Mouse (Mus musculus) testis, adult 2 months (tissue): ENCODE data around the gene Hook2.
A peak's percentile ranks its signal among the peaks of the same experiment; 100 is the strongest.

ENCODE experiments used
- CTCF ChIP-seq: fragments of 200-500 bp; IDR thresholded peaks from 2 replicates; pipeline ENCODE4 v1.5.1; 2012; ENCODE audit warnings: low read depth, mild to moderate bottlenecking, inconsistent platforms, low read length, moderate library complexity; ENCODE audit not compliant: control insufficient read depth, insufficient read depth, insufficient replicate concordance
- POLR2A ChIP-seq: fragments of 200-500 bp; IDR thresholded peaks from 2 replicates; pipeline ENCODE4 v1.6.1; 2012; ENCODE audit warnings: low read depth, mild to moderate bottlenecking, inconsistent platforms, low read length, moderate library complexity; ENCODE audit not compliant: control insufficient read depth

DNA sequence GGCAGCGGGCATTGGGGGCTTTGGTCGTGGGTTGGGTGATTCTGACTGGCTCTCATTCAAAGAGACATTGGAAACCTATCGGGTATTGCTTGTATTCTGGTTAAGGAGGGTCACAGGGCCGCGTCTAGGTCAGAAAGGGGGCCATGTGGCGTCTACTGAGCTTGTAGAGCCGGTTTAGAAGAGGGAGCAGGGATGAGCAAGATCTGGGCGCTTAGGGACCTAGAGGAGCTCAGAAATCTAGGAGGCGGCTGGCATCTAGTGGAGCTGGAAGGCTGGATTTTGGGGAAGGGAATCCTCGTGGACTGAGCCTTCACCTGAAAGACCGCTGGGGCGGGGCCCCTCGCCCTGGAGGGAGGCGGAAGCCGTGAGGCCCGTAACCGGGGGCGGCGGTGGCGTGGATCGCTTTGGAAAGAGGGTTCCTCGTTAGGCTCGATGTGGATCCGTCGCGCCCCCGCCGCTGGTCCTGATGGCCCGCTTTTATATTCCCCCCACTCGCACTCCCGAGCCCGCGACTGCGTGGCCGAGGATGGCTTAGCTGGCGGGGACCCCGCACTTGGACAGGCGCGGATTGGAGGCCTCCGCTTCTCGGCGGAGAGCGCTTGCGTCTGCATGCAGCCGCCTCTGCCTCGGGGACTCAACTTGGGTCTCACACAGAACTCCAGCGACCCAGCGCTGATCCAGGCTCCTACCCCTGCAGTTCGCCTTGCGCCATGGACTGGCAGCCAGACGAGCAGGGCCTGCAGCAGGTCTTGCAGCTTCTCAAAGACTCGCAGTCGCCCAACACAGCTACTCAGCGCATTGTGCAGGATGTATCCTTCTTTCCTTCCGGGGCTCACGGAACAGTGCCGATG is 47.5 kb downstream of the Hook2 start:
- TF ChIP-seq CTCF (no peak), POLR2A (0 out of 2 replicates have a peak, but pooled peaks have one; percentile 21)
